Mouse (Mus musculus): Measurements from ENCODE around the gene Pdhb. TPM values are rescaled to one million over a fixed set of nuclear protein-coding genes. Genes with fewer than 3 reads are reported as not detected.
A peak's percentile ranks its signal among the peaks of the same experiment; 100 is the strongest.
"Not testable (repeated sequence)": the region's sequence is repeated elsewhere in the genome, so short reads cannot be mapped to it uniquely, and the experiment has no call there.

Gene Pdhb
- polyA plus RNA-seq, 1 experiment from 2014 or later, result 138 TPM

- Histone ChIP-seq H3K9me3 (replicated peaks) (no peaks in the 10 kb centered on the region), H3K4me1 (no peaks in the 10 kb centered on the region), H3K36me3 (no peaks in the 10 kb centered on the region), H3K27ac (no peak overlapping the region), H3K27me3 (replicated peaks) (no peaks in the 10 kb centered on the region), H3K4me2 (no peak overlapping the region), H3K4me3 (no peak overlapping the region), H3K9ac (no peak overlapping the region)
- WGBS (ENCODE audit: insufficient replicate concordance), result 45% methylated on average over 3 of the region's 3 CpGs
- no peak for ATAC-seq
Measured at GRCm38 (mm10) chr14:8183330-8183729, 10.5 kb upstream of the Pdhb start.

DNA sequence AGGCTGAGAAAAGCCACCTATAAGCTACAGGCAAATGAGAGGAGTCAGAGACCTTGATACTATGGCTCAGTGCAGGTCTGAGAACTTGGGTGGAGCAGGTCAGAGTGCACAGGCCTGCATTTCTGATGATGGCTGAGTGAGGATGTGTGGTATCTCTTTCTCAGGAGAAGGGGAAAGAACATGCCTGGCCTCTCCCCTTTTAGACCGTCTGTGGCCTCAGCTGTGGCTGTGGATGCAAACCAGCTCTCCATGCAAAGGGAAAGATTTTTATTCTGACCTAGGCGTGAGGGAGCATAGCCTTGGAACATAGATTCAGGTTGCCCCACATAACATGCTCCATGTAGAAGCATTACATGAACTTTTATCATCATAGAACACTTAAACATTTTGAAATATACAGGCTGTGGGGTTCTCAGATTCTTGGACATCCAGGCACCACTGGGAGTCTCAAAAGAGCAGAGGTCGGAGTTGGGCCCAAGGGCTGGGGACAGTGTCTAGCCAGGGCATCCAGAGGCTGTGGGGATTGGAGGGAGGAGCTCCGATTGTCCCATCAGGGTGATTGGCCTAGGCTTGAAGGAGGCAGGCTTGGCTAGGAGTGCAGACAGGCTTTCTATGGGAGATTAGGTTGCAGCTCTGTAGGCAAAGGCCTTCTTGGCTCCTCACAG, 7.7 kb upstream of the Pdhb start:
- Histone ChIP-seq H3K4me3 (no peak overlapping the region), H3K36me3 (no peaks in the 10 kb centered on the region), H3K4me1 (no peaks in the 10 kb centered on the region), H3K27ac (no peak overlapping the region), H3K4me2 (no peak overlapping the region), H3K9me3 (replicated peaks) (no peaks in the 10 kb centered on the region), H3K9ac (no peak overlapping the region), H3K27me3 (replicated peaks) (0 out of 2 replicates have a peak, but pooled peaks cover 3% of the 10 kb centered on the region)
- no peak for ATAC-seq
- WGBS (ENCODE audit: insufficient replicate concordance), result 62% methylated on average over 4 of the region's 4 CpGs

GRCm38 (mm10) chr14:8176251-8176650, 3.4 kb upstream of the Pdhb start:
- Histone ChIP-seq H3K9me3 (replicated peaks) (no peaks in the 10 kb centered on the region), H3K36me3 (peaks cover 3% of the 10 kb centered on the region; the same call in 1 of the 2 replicates), H3K27ac (no peak overlapping the region), H3K27me3 (replicated peaks) (0 out of 2 replicates have a peak, but pooled peaks cover 3% of the 10 kb centered on the region), H3K9ac (no peak overlapping the region), H3K4me2 (no peak overlapping the region), H3K4me3 (no peak overlapping the region), H3K4me1 (peaks cover 13% of the 10 kb centered on the region)
- ATAC-seq, result no peak
- 43% methylated on average over 5 of the region's 5 CpGs for WGBS (ENCODE audit: insufficient replicate concordance)

GRCm38 (mm10) chr14:8174634-8175033, 1.8 kb upstream of the Pdhb start:
- Histone ChIP-seq H3K27me3 (replicated peaks) (0 out of 2 replicates have a peak, but pooled peaks cover 3% of the 10 kb centered on the region), H3K4me2 (no peak overlapping the region), H3K9me3 (replicated peaks) (no peaks in the 10 kb centered on the region), H3K9ac (no peak overlapping the region), H3K27ac (no peak overlapping the region), H3K4me3 (no peak overlapping the region), H3K36me3 (peaks cover 19% of the 10 kb centered on the region), H3K4me1 (peaks cover 15% of the 10 kb centered on the region)
- no peak for ATAC-seq
- 72% methylated on average over 5 of the region's 5 CpGs for WGBS (ENCODE audit: insufficient replicate concordance)

DNA sequence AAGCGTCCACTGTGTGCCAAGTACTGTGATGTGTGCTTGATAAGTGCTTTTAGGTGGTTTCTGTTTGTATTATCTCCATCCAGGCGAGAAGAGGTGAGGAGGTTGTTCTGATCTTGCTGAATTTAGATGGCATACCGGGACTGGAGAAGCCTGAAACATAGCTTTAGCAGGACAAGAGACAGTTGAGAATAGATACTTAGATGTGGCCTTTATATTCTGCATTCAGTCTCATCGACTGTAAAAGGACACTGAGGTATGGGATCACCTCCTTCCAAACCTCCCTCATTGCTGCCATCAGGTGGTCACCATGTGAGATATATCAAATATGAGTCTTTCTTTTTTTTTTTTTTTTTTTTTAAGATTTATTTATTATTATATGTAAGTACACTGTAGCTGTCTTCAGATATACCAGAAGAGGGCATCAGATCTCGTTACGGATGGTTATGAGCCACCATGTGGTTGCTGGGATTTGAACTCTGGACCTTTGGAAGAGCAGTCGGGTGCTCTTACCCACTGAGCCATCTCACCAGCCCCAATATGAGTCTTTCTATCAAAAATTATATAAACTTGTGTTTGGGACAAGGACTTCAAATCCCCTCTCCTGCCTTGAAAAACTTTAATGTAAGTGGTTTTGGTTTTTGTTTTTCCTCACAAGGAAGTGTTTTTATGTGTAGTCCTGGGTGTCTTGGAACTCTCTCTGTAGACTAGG, 871 bp upstream of the Pdhb start:
- not testable (repeated sequence) for ATAC-seq; H3K9me3 ChIP-seq (replicated peaks); H3K27me3 ChIP-seq (replicated peaks)
- Histone ChIP-seq H3K9ac (peak overlapping the region; percentile 51), H3K4me3 (peak overlapping the region; percentile 98), H3K27ac (peak overlapping the region; percentile 89), H3K4me2 (peak overlapping the region; percentile 84), H3K36me3 (peaks cover 28% of the 10 kb centered on the region), H3K4me1 (peaks cover 15% of the 10 kb centered on the region)
- WGBS (ENCODE audit: insufficient replicate concordance), result 23% methylated on average over 5 of the region's 7 CpGs

DNA sequence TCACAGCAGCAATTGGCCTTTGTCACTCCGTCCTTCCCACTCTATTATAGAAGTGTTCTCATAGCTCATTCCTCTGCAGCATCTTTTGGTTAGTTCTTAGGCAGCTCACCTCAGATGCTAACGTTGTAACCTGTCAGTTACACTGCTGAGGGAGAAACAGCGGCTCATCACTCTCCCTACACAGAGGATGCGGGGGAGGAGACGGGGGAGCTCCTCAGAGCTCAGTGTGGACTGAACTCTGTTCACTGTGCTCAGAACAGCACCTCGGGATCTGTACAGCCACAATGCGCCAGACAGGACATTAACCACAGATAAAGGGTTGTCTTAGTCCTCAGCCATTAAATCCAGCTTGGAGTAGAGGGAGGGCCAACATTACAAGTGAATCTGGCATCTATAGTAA, 8.4 kb downstream of the Pdhb start:
- no peak overlapping the region for H3K4me3 ChIP-seq
- ATAC-seq, result no peak
- H3K9ac ChIP-seq, result no peak overlapping the region
- H3K4me1 ChIP-seq, result no peaks in the 10 kb centered on the region
- H3K27me3 ChIP-seq (replicated peaks), result no peaks in the 10 kb centered on the region
- no peaks in the 10 kb centered on the region for H3K9me3 ChIP-seq (replicated peaks)
- WGBS (ENCODE audit: insufficient replicate concordance), result 70% methylated on average over 7 of the region's 7 CpGs
- no peak overlapping the region for H3K4me2 ChIP-seq
- H3K27ac ChIP-seq, result no peak overlapping the region
- peaks cover 71% of the 10 kb centered on the region for H3K36me3 ChIP-seq

- Histone ChIP-seq H3K27me3 (replicated peaks) (no peaks in the 10 kb centered on the region), H3K9me3 (replicated peaks) (no peaks in the 10 kb centered on the region), H3K9ac (no peak overlapping the region), H3K27ac (no peak overlapping the region), H3K4me2 (no peak overlapping the region), H3K36me3 (peaks cover 44% of the 10 kb centered on the region), H3K4me1 (no peaks in the 10 kb centered on the region), H3K4me3 (no peak overlapping the region)
- WGBS (ENCODE audit: insufficient replicate concordance), result 76% methylated on average over 2 of the region's 2 CpGs
- no peak for ATAC-seq
Measured at GRCm38 (mm10) chr14:8161777-8162176, 11.0 kb downstream of the Pdhb start.

- peaks cover 20% of the 10 kb centered on the region for H3K36me3 ChIP-seq
- H3K9ac ChIP-seq, result no peak overlapping the region
- H3K27me3 ChIP-seq (replicated peaks), result no peaks in the 10 kb centered on the region
- no peaks in the 10 kb centered on the region for H3K4me1 ChIP-seq
- no peak overlapping the region for H3K4me2 ChIP-seq
- no peak overlapping the region for H3K27ac ChIP-seq
- no peak overlapping the region for H3K4me3 ChIP-seq
- 69% methylated on average over 3 of the region's 3 CpGs for WGBS (ENCODE audit: insufficient replicate concordance)
- H3K9me3 ChIP-seq (replicated peaks), result no peaks in the 10 kb centered on the region
- no peak for ATAC-seq
Measured at GRCm38 (mm10) chr14:8159141-8159540, 13.7 kb downstream of the Pdhb start.

DNA sequence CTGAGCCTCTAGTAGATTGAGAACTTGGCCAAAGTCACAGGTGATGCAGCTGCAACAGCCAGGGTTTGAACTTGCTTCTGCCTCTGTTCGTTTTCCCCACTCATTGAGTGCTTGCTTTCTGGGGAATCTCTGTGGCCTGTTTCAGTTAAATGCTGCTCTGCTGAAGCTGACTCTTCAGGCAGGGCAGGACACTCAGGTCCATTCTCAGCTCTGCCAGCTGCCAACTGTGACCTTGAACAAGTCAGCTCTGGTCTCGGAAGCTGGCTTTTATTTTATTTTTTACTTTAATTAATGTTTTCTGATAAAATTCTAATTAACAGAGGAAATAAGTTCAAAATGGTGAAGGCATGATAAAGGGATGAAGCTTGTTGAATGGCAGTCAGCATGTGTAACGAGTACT, 14.1 kb downstream of the Pdhb start:
- no peaks in the 10 kb centered on the region for H3K27me3 ChIP-seq (replicated peaks)
- no peak overlapping the region for H3K9ac ChIP-seq
- ATAC-seq, result no peak
- peaks cover 16% of the 10 kb centered on the region for H3K36me3 ChIP-seq
- no peaks in the 10 kb centered on the region for H3K9me3 ChIP-seq (replicated peaks)
- H3K27ac ChIP-seq, result no peak overlapping the region
- 72% methylated on average over 3 of the region's 3 CpGs for WGBS (ENCODE audit: insufficient replicate concordance)
- H3K4me2 ChIP-seq, result no peak overlapping the region
- H3K4me1 ChIP-seq, result no peaks in the 10 kb centered on the region
- H3K4me3 ChIP-seq, result no peak overlapping the region

DNA sequence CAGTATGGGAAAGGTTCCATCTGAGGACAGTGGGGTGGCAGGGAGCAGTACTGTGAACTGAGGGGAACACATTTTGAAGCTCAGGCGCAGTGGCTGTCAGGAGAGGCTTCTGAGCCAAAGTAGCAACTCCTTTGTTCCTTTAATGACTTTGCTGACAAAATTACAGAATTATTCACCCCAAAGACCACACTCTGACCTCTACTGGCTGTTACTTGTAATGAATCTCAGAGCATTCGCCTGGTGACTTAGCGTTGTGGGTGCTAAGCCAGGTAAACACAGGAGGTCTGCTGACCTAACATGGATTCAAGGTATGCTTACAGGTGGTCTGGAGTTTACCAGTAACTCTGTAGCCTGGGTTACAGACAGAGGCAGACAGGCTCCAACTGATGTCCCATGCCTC, 15.9 kb downstream of the Pdhb start:
- no peak for ATAC-seq
- Histone ChIP-seq H3K36me3 (peaks cover 7% of the 10 kb centered on the region; the same call in 1 of the 2 replicates), H3K4me3 (no peak overlapping the region), H3K4me2 (no peak overlapping the region), H3K27ac (no peak overlapping the region), H3K9ac (no peak overlapping the region), H3K4me1 (no peaks in the 10 kb centered on the region), H3K9me3 (replicated peaks) (no peaks in the 10 kb centered on the region), H3K27me3 (replicated peaks) (no peaks in the 10 kb centered on the region)
- 41% methylated on average over 3 of the region's 3 CpGs for WGBS (ENCODE audit: insufficient replicate concordance)

DNA sequence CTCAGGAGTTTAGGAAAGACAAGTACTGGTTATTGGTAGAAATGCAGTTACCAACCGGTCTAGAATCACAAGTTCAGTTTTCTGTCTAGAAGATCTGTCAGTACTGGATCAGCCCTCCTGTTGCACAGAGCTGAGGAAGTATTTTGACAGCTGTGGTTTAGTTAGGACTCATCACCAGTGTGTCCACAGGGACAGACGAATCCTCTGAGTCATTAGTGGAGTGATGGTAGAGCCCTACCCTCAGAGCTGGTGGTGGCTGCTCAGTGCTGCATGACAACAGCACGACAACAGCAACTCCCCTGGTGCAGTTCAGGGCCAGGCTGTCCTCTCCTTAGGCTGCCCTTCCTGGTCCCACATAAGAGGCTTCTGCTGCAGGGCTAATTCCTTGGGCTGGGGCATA, 18.8 kb downstream of the Pdhb start:
- no peak for ATAC-seq
- Histone ChIP-seq H3K9ac (no peak overlapping the region), H3K27me3 (replicated peaks) (no peaks in the 10 kb centered on the region), H3K27ac (no peak overlapping the region), H3K4me3 (no peak overlapping the region), H3K36me3 (peaks cover 17% of the 10 kb centered on the region; the same call in 1 of the 2 replicates), H3K4me1 (no peaks in the 10 kb centered on the region), H3K4me2 (no peak overlapping the region), H3K9me3 (replicated peaks) (no peaks in the 10 kb centered on the region)
- WGBS (ENCODE audit: insufficient replicate concordance), result 41% methylated on average over 3 of the region's 3 CpGs

DNA sequence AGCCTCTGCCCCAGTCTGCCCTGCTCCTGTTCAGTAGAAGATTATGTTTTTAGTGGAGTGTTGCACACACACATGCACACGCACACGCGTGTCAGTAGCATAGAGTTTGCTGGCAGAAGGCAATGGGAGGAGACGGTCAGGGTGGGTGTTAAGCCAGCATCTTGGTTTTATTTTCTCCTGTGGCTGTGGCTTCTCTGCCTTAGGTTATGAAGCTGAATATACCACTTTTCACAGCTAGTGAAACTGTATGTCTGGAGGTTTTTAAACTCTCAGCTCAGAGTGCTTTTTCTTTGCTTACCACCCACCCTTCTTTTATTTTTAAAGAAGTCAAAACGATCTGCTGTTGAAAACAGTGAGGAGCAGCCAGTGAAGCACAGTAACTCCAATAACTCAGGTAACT, 21.1 kb downstream of the Pdhb start:
- Histone ChIP-seq H3K36me3 (peaks cover 24% of the 10 kb centered on the region; the same call in 1 of the 2 replicates), H3K4me3 (no peak overlapping the region), H3K4me2 (no peak overlapping the region), H3K27ac (no peak overlapping the region), H3K9me3 (replicated peaks) (no peaks in the 10 kb centered on the region), H3K4me1 (no peaks in the 10 kb centered on the region), H3K27me3 (replicated peaks) (no peaks in the 10 kb centered on the region), H3K9ac (no peak overlapping the region)
- WGBS (ENCODE audit: insufficient replicate concordance), result 89% methylated on average over 5 of the region's 5 CpGs
- ATAC-seq, result no peak
